ENCODE assay signal across 30 mouse cellular contexts in genomic region chr11:79656491-79656890, GRCm38 (mm10).
"Had no signal": no experiment of that assay in that cellular context is flagged by ENCODE, and none has a peak within 500 bp of the region (broad histone marks: within the 10 kb centered on the region; RNA-seq: fewer than 3 reads in every experiment).

No protein-coding gene starts in this region.

- DNase-seq: left cerebral cortex, postnatal 4 days; liver; liver, embryonic 13.5 days; liver, postnatal 0 days; lung, adult 18-20 months; lung, adult 2 months; lung, embryonic 14.5 days; lung, postnatal 10 days; lung, postnatal 14 days; lung, postnatal 36 days; lung, postnatal 4 days; midbrain, embryonic 14.5 days had no signal

- H3K9me3 ChIP-seq: limb, embryonic 10.5 days; limb, embryonic 12.5 days; limb, embryonic 13.5 days; limb, embryonic 15.5 days; liver, embryonic 12.5 days; liver, embryonic 13.5 days; liver, embryonic 15.5 days; lung, embryonic 15.5 days; megakaryocyte, embryonic 14.5 days; midbrain, embryonic 10.5 days; midbrain, embryonic 12.5 days; midbrain, embryonic 13.5 days; midbrain, embryonic 15.5 days had no signal

- H3K27ac ChIP-seq: limb, embryonic 10.5 days; limb, embryonic 12.5 days; limb, embryonic 13.5 days; limb, embryonic 15.5 days; liver, embryonic 12.5 days; liver, embryonic 13.5 days; liver, embryonic 14.5 days; liver, embryonic 15.5 days; lung, embryonic 15.5 days; macrophage; midbrain, embryonic 10.5 days; midbrain, embryonic 12.5 days; midbrain, embryonic 13.5 days; midbrain, embryonic 15.5 days had no signal

- H3K36me3 ChIP-seq: limb, embryonic 10.5 days; limb, embryonic 12.5 days; limb, embryonic 13.5 days; limb, embryonic 15.5 days; liver, embryonic 12.5 days; liver, embryonic 13.5 days; liver, embryonic 15.5 days; lung, embryonic 15.5 days; midbrain, embryonic 12.5 days; midbrain, embryonic 13.5 days; midbrain, embryonic 15.5 days had no signal

- H3K4me3 ChIP-seq: limb, embryonic 10.5 days; limb, embryonic 12.5 days; limb, embryonic 13.5 days; limb, embryonic 15.5 days; liver, embryonic 12.5 days; liver, embryonic 13.5 days; liver, embryonic 15.5 days; lung, embryonic 15.5 days; megakaryocyte, embryonic 14.5 days; midbrain, embryonic 10.5 days; midbrain, embryonic 12.5 days; midbrain, embryonic 13.5 days; midbrain, embryonic 15.5 days; myocyte had no signal

- H3K27me3 ChIP-seq: limb, embryonic 12.5 days; limb, embryonic 13.5 days; limb, embryonic 15.5 days; midbrain, embryonic 13.5 days; midbrain, embryonic 15.5 days had no signal

- H3K4me2 ChIP-seq: limb, embryonic 12.5 days; limb, embryonic 13.5 days; limb, embryonic 15.5 days; liver, embryonic 11.5 days; liver, embryonic 12.5 days; liver, embryonic 13.5 days; liver, embryonic 15.5 days; lung, embryonic 14.5 days; lung, embryonic 15.5 days; midbrain, embryonic 11.5 days; midbrain, embryonic 12.5 days; midbrain, embryonic 13.5 days; midbrain, embryonic 15.5 days had no signal

- ATAC-seq: liver, embryonic 12.5 days; liver, postnatal 0 days; midbrain, embryonic 13.5 days; midbrain, embryonic 15.5 days; midbrain, embryonic 16.5 days had no signal

- H3K9ac ChIP-seq: limb, embryonic 12.5 days; limb, embryonic 13.5 days; limb, embryonic 15.5 days; liver, embryonic 12.5 days; liver, embryonic 13.5 days; liver, embryonic 14.5 days; liver, embryonic 15.5 days; liver, postnatal 0 days; lung, embryonic 14.5 days; lung, embryonic 15.5 days; midbrain, embryonic 12.5 days; midbrain, embryonic 13.5 days; midbrain, embryonic 15.5 days had no signal
